ENCODE assay signal across 8 mouse cellular contexts in the genomic region with DNA sequence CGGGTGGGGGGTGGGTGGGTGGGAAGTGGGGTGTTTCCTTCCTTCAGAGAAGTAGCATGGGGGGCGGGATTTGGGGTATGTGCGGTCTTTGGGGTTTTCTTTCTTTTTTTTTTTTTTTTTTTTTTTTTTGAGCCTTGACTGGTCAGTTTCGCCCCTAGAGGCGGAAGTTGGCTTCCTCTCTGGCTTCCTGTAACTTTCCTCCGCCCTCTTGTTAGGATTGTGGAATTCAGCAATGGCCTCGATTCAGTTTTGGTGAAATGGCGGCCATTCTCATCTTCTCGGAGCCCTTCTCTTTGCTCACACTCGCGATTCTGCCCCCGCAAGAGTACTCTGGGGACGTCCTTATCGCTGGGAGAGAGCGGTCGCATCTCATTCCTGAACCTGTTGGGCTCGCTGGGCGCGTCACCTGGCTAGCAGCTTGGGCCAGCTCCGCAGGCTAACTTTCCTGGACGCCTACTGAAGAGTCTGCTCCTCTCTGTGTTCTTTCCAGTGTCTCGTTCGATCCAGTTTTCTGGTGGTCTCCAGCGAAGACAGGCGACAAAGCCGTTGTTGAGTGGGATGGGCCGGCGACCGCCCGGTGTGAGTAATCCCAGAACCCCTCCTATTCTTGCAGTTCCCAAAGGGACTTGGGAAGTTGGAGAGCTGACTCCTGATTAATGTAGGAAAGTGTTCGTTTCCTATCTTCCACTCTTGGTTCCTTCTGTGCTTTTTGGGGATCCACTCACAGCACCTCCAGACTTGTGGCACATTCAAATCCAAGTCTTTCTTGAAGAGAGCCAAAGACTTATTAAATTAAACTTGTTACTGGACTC. TPM values are rescaled to one million over a fixed set of nuclear protein-coding genes. Genes with fewer than 3 reads are reported as not detected.
DNase-seq lines count a peak whose midpoint lies in the region; ATAC-seq and TF ChIP-seq lines count a peak whose summit lies in the region.

No protein-coding gene starts in this region.

- no peak for DNase-seq in ES-E14 (ENCODE audit: low read depth, low spot score)
- peak; percentile 28 for DNase-seq in c-Kit-negative CD71-positive TER-119-positive erythroid progenitor cells, embryonic 14.5 days (ENCODE audit: low read depth, low spot score)
- DNase-seq in forebrain, embryonic 10.5 days (ENCODE audit: extremely low spot score, low spot score), result peak; percentile 56
- peak; percentile 82 for DNase-seq in heart, postnatal 10 days
- DNase-seq in kidney, postnatal 36 days, result peak; percentile 81 to 86
- DNase-seq in thymus, postnatal 10 days (ENCODE audit: low spot score in 2 of 2), result peak; percentile 42 to 45

- H3K4me2 ChIP-seq in lung, embryonic 16.5 days (ENCODE audit: low read depth, low read length), result peak overlapping the region; percentile 65

- intact Hi-C loops in heart, postnatal 10 days (cut with DNase I), result no loop called here

- ATAC-seq in lung, embryonic 16.5 days (ENCODE audit: low read depth), result peak; percentile 44; the same call in 1 of the 2 replicates
- peak; percentile 17; the same call in 1 of the 2 replicates for ATAC-seq in neutrophil, adult 5-6 weeks (ENCODE audit: extremely low read depth, insufficient number of reproducible peaks, low FRiP score, poor library complexity, severe bottlenecking)

- 3% methylated on average over 31 of the region's 31 CpGs for WGBS in forebrain, embryonic 10.5 days
- 3% methylated on average over 31 of the region's 31 CpGs for WGBS in lung, embryonic 16.5 days

- H3K27me3 ChIP-seq in forebrain, embryonic 10.5 days (ENCODE audit: poor library complexity, severe bottlenecking), result no peaks in the 10 kb centered on the region
- H3K27me3 ChIP-seq in lung, embryonic 16.5 days (ENCODE audit: control insufficient read depth, insufficient read depth, low read depth, low read length), result no peaks in the 10 kb centered on the region

- peak overlapping the region; percentile 22; the same call in 1 of the 2 replicates for H3K27ac ChIP-seq in ES-E14 (ENCODE audit: insufficient read depth, low read depth, low read length, poor library complexity, severe bottlenecking)
- peak overlapping the region; percentile 96 for H3K27ac ChIP-seq in forebrain, embryonic 10.5 days
- H3K27ac ChIP-seq in lung, embryonic 16.5 days (ENCODE audit: low read length), result peak overlapping the region; percentile 99

- H3K9ac ChIP-seq in ES-E14 (ENCODE audit: insufficient read depth, low read depth, low read length, poor library complexity, severe bottlenecking), result peak overlapping the region; percentile 77
- peak overlapping the region; percentile 92 for H3K9ac ChIP-seq in lung, embryonic 16.5 days (ENCODE audit: low read length)

- H3K4me1 ChIP-seq in ES-E14 (ENCODE audit: control insufficient read depth in 2 of 2, insufficient read depth in 2 of 2, low read length in 2 of 2, poor library complexity in 1 of 2), result peaks cover 2 to 8% of the 10 kb centered on the region in 2 experiments
- H3K4me1 ChIP-seq in forebrain, embryonic 10.5 days, result peaks cover 50% of the 10 kb centered on the region
- H3K4me1 ChIP-seq in lung, embryonic 16.5 days (replicated peaks; ENCODE audit: control insufficient read depth, insufficient read depth, low read length), result peaks cover 17% of the 10 kb centered on the region

- in situ Hi-C loops in ES-E14 (cut with MboI; ENCODE audit: low sequenced_read_pairs in 2 of 2, unreplicated experiment in 2 of 2), result no loop called here

- peak overlapping the region; percentile 72 to 91 for H3K4me3 ChIP-seq in ES-E14 (ENCODE audit: insufficient read depth in 1 of 2, low read depth in 1 of 2, low read length in 2 of 2, poor library complexity in 1 of 2, severe bottlenecking in 1 of 2)
- peak overlapping the region; percentile 71 for H3K4me3 ChIP-seq in forebrain, embryonic 10.5 days
- H3K4me3 ChIP-seq in lung, embryonic 16.5 days (ENCODE audit: low read length), result peak overlapping the region; percentile 77

- H3K36me3 ChIP-seq in ES-E14 (ENCODE audit: control insufficient read depth, insufficient read depth, low read length, poor library complexity, severe bottlenecking), result peaks cover 2% of the 10 kb centered on the region; the same call in 1 of the 2 replicates
- peaks cover 25% of the 10 kb centered on the region for H3K36me3 ChIP-seq in forebrain, embryonic 10.5 days (replicated peaks)
- peaks cover 9% of the 10 kb centered on the region for H3K36me3 ChIP-seq in lung, embryonic 16.5 days (ENCODE audit: control insufficient read depth, insufficient read depth, low read length)

- no peaks in the 10 kb centered on the region for H3K9me3 ChIP-seq in ES-E14 (ENCODE audit: control insufficient read depth, insufficient read depth, low read depth, low read length)
- no peaks in the 10 kb centered on the region for H3K9me3 ChIP-seq in forebrain, embryonic 10.5 days
- no peaks in the 10 kb centered on the region for H3K9me3 ChIP-seq in lung, embryonic 16.5 days (ENCODE audit: control insufficient read depth, low read length)

TF ChIP-seq in ES-E14, 5 proteins besides CTCF, POLR2A, EP300 and RAD21:
- TF ChIP-seq CHD2 (IDR thresholded peaks at IDR 0.05; ENCODE audit: low read depth, low read length) (no peak), ZNF384 (IDR thresholded peaks at IDR 0.05; ENCODE audit: low read depth, low read length) (peak; percentile 97), ZC3H11A (IDR thresholded peaks at IDR 0.05; ENCODE audit: borderline replicate concordance, low read depth, low read length) (no peak), HCFC1 (IDR thresholded peaks at IDR 0.05; ENCODE audit: borderline replicate concordance, insufficient read depth, low read length) (no peak), MAFK (IDR thresholded peaks at IDR 0.05; ENCODE audit: insufficient read depth, low read depth, low read length) (no peak)
TF ChIP-seq in ES-E14: peak in this region for 1.

RNA-seq across cellular contexts. Expression of a gene that starts 2.0 kb away (rescaled TPM):
- 12.9 and 16.4 TPM in 2 replicates for total RNA-seq in ES-E14 (2012; rRNA removed)
- 26.3 and 30.7 TPM in 2 replicates for polyA plus RNA-seq in forebrain, embryonic 10.5 days (2016; fragmentation: Nextera tagmentation; extraction: Ambion mirVana)
- total RNA-seq in heart, postnatal 10 days (2021), result 10 to 100 TPM; 65.7 to 68.1 TPM
- 42.5 and 47.0 TPM in 2 replicates for polyA plus RNA-seq in lung, embryonic 16.5 days (2015; fragmentation: Nextera tagmentation; extraction: Ambion mirVana)
- 175 and 180 TPM in 2 replicates for total RNA-seq in neutrophil, adult 5-6 weeks (2017)

RNA-seq across cellular contexts. Expression of a gene that starts 17.5 kb away (rescaled TPM):
- 0.22 TPM in 1 of 2 replicates, not detected in the other for total RNA-seq in ES-E14 (2012; rRNA removed)
- polyA plus RNA-seq in forebrain, embryonic 10.5 days (2016; fragmentation: Nextera tagmentation; extraction: Ambion mirVana), result not detected in 2 replicates
- total RNA-seq in heart, postnatal 10 days (2021), result under 1 TPM in 1 of 2 experiments, not detected in 1; 0.60 TPM
- polyA plus RNA-seq in lung, embryonic 16.5 days (2015; fragmentation: Nextera tagmentation; extraction: Ambion mirVana), result 0.23 TPM in 1 of 2 replicates, not detected in the other
- total RNA-seq in neutrophil, adult 5-6 weeks (2017), result 0.35 TPM in 1 of 2 replicates, not detected in the other

Comparison
In these comparisons a context has a peak if more than half of its experiments do, and no peak if none do; other contexts are left out.
1. H3K27ac ChIP-seq: peak in every context shown above with its lines; median percentile 99 in lung, embryonic 16.5 days; 96 in forebrain, embryonic 10.5 days; 22 in ES-E14.